Mouse (Mus musculus) C2C12 (cell line): ENCODE results near the gene Rnase1. TPM values are rescaled to one million over a fixed set of nuclear protein-coding genes. Genes with fewer than 3 reads are reported as not detected.
"Not testable (repeated sequence)": the region's sequence is repeated elsewhere in the genome, so short reads cannot be mapped to it uniquely, and the experiment has no call there.

Experiments used
- H3K27me3 ChIP-seq: one replicate; pipeline ENCODE4 v1.6.1; 2011; ENCODE audit not compliant: control insufficient read depth, insufficient read depth, insufficient read length
- H3K36me3 ChIP-seq: one replicate; pipeline ENCODE4 v1.6.1; 2011; ENCODE audit not compliant: control insufficient read depth, insufficient read depth
- H3K4me3 ChIP-seq: one replicate; pipeline ENCODE4 v1.5.1; 2011; ENCODE audit warnings: mild to moderate bottlenecking, control low read depth; ENCODE audit not compliant: poor library complexity, insufficient read depth, severe bottlenecking
- H3K79me2 ChIP-seq: one replicate; pipeline ENCODE4 v1.6.1; 2011; ENCODE audit not compliant: control insufficient read depth, insufficient read depth
- H3K79me3 ChIP-seq: one replicate; pipeline ENCODE4 v1.6.1; 2011; ENCODE audit warnings: low read depth, control low read depth
- H3ac ChIP-seq: one replicate; pipeline ENCODE3; 2011; ENCODE audit warnings: low read depth; ENCODE audit not compliant: control insufficient read depth, insufficient read length
- CEBPB ChIP-seq: IDR thresholded peaks from one replicate; pipeline ENCODE4 v1.6.1; 2011; ENCODE audit warnings: low read depth, mild to moderate bottlenecking, control low read depth, moderate library complexity
- CTCF ChIP-seq: IDR thresholded peaks from one replicate; pipeline ENCODE4 v1.5.1; 2011; ENCODE audit not compliant: control insufficient read depth, insufficient read depth, insufficient read length
- FOSL1 ChIP-seq: IDR thresholded peaks from one replicate; pipeline ENCODE4 v1.8.0; 2011; ENCODE audit warnings: mild to moderate bottlenecking, low read length; ENCODE audit not compliant: poor library complexity, insufficient read depth, severe bottlenecking
- MAX ChIP-seq: IDR thresholded peaks from one replicate; pipeline ENCODE4 v1.6.1; 2011; ENCODE audit warnings: mild to moderate bottlenecking, control low read depth
- MYOD1 ChIP-seq: IDR thresholded peaks from one replicate; pipeline ENCODE4 v1.6.1; 2011; ENCODE audit warnings: low read depth; ENCODE audit not compliant: control insufficient read depth, insufficient read length
- MYOG ChIP-seq: IDR thresholded peaks from one replicate; pipeline ENCODE4 v1.6.1; 2011; ENCODE audit not compliant: control insufficient read depth, insufficient read length; ENCODE audit errors: extremely low read depth
- USF1 ChIP-seq: IDR thresholded peaks from one replicate; pipeline ENCODE4 v1.6.1; 2011; ENCODE audit warnings: low read depth, mild to moderate bottlenecking, control low read depth, moderate library complexity
- long read RNA-seq, 2 experiments: library from polyadenylated mRNA; unstranded; transcript quantifications; one replicate each; pipeline ENCODE4 v2.0.0; 2019 to 2020
- polyA plus RNA-seq: library from polyadenylated mRNA; unstranded; fragments of >200 nt; fragmentation: generic; extraction: Trizol; gene quantifications from one replicate; pipeline ENCODE4 v1.2.1, GENCODE M21; 2012; ENCODE audit warnings: missing spikeins

The Rnase1 gene
- not detected for polyA plus RNA-seq
- long read RNA-seq, experiment 1: 0 reads
- long read RNA-seq, experiment 2: 0 reads

DNA sequence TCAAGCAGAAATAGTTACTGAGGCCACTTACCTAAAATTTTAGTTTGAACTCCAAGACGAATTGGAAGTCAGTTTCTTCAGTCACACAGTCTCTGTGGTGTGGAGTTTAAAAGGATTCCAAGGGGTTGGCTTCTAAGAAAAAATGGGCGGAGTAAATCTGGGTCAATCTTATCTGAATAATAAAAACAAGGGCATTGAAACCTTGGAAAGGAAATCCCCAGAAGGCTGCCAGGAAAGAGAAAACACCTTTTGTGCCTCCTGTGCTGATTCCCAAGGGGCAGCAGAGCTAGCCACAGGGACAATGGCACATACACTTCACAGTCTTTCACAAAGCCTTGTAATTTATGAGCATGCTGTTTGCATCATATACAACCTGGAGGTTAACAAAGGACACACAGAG is at the start of gene Rnase1:
Gene Rnase1 (minus strand): TSS at position 101 of the 400 bp plus-strand sequence.
- no peak within 1 kb of the TSS for H3ac ChIP-seq
- H3K79me3 ChIP-seq: no peaks in the 10 kb centered on the region
- no peaks in the 10 kb centered on the region for H3K36me3 ChIP-seq
- TF ChIP-seq CTCF: no peak
- no peak for TF ChIP-seq MYOD1
- no peak for TF ChIP-seq CEBPB
- no peak for TF ChIP-seq FOSL1
- no peak for TF ChIP-seq USF1
- TF ChIP-seq MAX: no peak
- no peak for TF ChIP-seq MYOG
- H3K4me3 ChIP-seq: no peak within 1 kb of the TSS
- H3K27me3 ChIP-seq: peaks cover 4% of the 10 kb centered on the region
- H3K79me2 ChIP-seq: no peaks in the 10 kb centered on the region

DNA sequence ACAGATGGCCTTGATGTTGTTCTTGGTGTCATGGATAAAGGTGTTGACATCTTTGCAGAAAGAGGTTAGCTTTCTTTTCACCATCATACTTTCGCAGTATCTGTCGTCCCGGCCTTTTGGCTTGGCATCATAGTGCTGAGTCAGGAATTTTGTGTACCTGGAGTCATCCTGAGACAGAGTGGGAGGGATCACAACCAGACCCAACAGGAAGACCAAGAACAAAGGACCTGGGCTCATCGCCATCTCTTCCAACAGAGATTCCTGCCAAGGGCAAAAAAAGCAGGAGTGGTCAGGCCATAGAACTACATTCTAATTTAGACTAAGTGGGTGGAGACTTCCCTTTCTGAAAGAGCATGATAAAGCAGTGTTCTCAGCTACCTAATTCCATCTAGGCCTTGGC is 49.1 kb upstream of the Rnase1 start:
- no peak for TF ChIP-seq FOSL1
- no peak for TF ChIP-seq MYOD1
- Histone ChIP-seq H3K79me2 (no peaks in the 10 kb centered on the region), H3K79me3 (no peaks in the 10 kb centered on the region), H3K36me3 (no peaks in the 10 kb centered on the region), H3K27me3 (no peaks in the 10 kb centered on the region), H3K4me3 (no peak overlapping the region), H3ac (no peak overlapping the region)

DNA sequence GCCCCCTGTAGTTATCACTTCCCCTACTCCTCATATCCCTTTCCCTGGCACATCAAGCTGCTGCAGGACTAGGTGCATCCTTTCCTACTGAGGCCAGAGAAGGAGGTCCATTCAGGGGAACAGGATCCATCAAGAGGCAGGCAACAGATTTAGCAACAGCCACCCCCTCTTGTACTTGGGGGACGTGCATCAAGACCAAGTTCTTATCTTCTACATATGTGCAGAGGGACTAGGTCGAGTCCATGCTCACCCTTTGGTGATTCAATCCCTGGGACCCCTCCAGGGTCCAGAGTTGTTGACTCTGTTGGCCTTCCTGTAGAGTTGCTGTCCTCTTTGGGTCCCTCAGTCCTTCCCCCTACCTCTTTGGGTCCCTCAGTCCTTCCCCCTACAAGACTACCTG is 34.5 kb upstream of the Rnase1 start:
- H3K79me3 ChIP-seq, H3K27me3 ChIP-seq, H3ac ChIP-seq, H3K4me3 ChIP-seq, H3K36me3 ChIP-seq, H3K79me2 ChIP-seq: not testable (repeated sequence)

DNA sequence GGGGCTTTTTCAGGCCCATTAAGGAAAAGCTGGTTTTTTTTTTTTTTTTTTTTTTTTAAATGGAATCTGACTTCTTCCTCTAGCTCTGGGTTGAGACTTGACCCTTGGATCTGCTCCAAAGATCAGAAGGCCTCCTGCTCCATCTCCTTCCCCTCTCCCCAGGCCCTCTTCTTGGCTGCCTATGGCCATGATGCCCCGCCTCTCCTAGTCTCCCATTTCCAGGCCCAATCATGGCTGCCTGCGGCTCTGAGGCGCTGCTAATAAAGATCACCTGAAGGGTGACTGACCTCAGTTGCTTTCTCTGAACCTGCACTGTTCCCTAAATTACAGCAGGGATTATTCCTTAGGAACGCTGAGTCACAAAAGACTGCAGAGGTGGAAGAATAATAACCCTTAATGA is 27.3 kb upstream of the Rnase1 start:
- no peaks in the 10 kb centered on the region for H3K36me3 ChIP-seq
- H3ac ChIP-seq: no peak overlapping the region
- TF ChIP-seq FOSL1 (no peak), CEBPB (no peak)
- H3K79me2 ChIP-seq: no peaks in the 10 kb centered on the region
- H3K27me3 ChIP-seq: no peaks in the 10 kb centered on the region
- no peaks in the 10 kb centered on the region for H3K79me3 ChIP-seq
- H3K4me3 ChIP-seq: no peak overlapping the region

DNA sequence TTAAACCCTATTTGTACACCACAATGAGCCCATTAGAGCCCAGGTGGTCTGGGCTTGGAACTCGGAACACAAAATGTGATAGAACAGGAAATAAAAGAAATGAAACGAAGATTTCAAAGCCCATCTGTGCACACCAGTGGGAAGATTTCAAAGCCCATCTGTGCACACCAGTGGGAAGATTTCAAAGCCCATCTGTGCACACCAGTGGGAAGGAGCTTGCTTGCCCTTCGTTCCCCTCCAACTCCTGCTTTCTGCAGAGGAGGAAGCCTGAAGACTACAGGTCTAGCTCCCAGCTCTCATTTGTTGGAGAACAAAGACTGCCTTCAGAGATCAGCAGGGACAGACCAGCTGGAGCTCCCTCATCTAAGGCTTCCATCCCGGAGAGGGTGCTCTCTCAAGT is 26.4 kb upstream of the Rnase1 start:
- not testable (repeated sequence) for H3K36me3 ChIP-seq, H3K79me3 ChIP-seq, H3K4me3 ChIP-seq, H3K27me3 ChIP-seq, H3ac ChIP-seq, H3K79me2 ChIP-seq

DNA sequence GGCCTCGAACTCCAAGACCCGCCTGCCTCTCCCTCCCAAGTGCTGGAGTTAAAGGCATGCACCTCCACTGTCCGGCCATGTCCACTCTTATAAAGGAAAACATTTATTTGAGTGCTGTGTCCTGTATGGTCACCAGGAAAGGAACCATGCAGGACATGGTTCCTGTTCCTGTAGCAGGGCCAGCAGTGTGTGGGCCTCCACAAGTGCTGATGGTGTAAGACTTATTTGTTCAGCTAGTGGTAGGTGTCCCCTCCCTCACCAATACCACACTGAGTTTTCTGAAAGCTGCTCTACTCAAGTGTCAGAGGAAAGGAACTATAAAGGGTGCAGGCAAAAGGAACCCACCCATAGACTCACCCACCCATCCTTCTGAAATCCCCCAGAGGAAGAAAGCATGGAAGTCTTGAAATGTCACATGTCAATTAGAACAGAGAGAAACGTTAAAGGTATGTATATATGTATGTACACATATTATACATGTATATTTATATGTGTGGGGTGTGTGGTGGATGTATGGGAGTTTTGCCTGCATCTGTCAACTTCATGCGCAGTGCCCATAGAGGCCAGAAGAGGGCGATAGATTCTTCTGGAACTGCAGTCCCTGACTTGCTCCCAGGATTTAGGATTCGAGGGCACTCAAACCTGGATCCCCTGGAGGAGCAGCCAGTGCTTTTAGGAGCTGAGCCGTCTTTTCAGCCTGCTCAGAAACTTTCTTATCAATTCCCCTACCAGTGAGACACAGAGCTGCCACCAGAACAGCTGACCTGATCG is 25.7 kb upstream of the Rnase1 start:
- H3K27me3 ChIP-seq, H3ac ChIP-seq, H3K36me3 ChIP-seq, H3K79me3 ChIP-seq, H3K4me3 ChIP-seq, H3K79me2 ChIP-seq: not testable (repeated sequence)

DNA sequence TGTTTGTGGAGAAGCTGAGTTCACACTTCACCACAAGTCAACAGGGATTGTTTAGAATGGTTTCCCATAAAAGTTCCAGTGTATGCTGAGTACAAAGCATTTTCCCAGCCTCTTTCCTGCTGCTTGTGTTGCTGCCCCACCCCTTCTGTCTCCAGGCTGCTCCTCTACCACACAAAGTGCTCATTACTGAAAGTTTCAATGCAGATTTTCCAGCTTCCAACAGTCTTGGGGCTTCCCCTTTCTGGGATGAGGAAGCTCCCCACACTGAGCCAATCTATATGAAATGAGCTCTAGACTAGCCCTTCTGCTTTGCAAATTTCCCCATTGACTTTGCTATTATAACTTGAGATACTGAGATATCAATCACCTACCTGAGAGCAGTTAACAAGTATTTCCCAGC is 19.5 kb upstream of the Rnase1 start:
- Histone ChIP-seq H3K4me3 (no peak overlapping the region), H3ac (no peak overlapping the region), H3K79me3 (no peaks in the 10 kb centered on the region), H3K36me3 (no peaks in the 10 kb centered on the region), H3K27me3 (no peaks in the 10 kb centered on the region), H3K79me2 (no peaks in the 10 kb centered on the region)
- TF ChIP-seq MYOG: no peak
